Mouse (Mus musculus) cortical plate, adult 2 months (tissue): Measurements from ENCODE around the gene Pitpnb.

Source experiments
- CTCF ChIP-seq: fragments of 200-500 bp; IDR thresholded peaks from 2 replicates; pipeline ENCODE4 v1.5.1; 2011; ENCODE audit warnings: mild to moderate bottlenecking, control low read depth, low read length; ENCODE audit not compliant: insufficient read depth; ENCODE audit errors: extremely low read depth
- POLR2A ChIP-seq: fragments of 200-500 bp; IDR thresholded peaks from 2 replicates; pipeline ENCODE4 v1.6.1; 2011; ENCODE audit warnings: mild to moderate bottlenecking, low read length, control low read depth; ENCODE audit not compliant: insufficient read depth; ENCODE audit errors: extremely low read depth

DNA sequence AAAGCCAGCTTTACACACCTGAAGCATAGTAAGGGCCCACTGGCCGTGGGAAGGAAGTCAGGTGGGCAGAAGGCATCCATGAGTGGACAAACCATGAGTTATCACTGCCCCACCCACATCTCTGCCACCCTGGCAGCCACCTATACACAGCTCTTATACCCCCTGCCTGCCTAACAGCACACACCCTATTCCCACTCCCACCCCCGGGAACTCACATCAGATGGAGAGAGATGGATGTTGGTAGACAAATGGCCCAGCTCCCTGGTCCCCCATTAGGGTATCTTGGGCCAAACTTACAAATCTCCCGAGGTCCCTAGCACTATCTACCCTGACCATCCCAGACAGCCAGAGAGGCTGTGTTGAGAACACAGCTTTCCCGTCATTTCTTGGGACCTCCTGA is 68.7 kb downstream of the Pitpnb start:
- TF ChIP-seq CTCF (no peak), POLR2A (no peak)
